Mouse (Mus musculus): Measurements from ENCODE around the gene Capn10. TPM values are rescaled to one million over a fixed set of nuclear protein-coding genes. Genes with fewer than 3 reads are reported as not detected.

The Capn10 gene
- polyA plus RNA-seq, 1 experiment = 42.5 TPM

DNA sequence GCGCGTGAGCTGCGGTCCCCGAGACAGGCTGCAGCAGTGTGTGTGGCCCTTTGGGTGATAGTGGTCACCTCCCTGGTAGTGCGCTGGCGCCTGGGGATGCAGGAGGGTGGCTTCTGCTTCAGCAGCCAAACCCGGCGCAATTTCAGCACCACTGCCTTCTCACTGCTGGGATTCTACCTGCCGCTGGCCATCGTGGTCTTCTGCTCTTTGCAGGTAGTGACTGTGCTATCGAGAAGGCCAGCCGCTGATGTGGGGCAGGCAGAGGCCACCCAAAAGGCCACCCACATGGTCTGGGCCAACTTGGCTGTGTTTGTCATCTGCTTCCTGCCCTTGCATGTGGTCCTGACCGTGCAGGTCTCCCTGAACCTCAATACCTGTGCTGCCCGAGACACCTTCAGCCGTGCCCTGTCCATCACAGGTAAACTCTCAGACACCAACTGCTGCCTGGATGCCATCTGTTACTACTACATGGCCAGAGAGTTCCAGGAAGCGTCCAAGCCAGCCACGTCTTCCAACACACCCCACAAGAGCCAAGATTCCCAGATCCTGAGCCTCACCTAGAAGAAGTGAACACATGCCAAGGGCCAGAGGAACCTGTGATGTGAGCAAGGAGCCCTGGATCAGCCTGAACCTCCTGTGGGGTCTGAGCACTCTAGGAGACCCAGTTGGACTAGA is 48.9 kb downstream of the Capn10 start:
- 94% methylated on average over 17 of the region's 17 CpGs for WGBS
- Histone ChIP-seq H3K27me3 (ENCODE audit: control insufficient read depth, insufficient read depth, low read length) (no peaks in the 10 kb centered on the region), H3K27ac (ENCODE audit: control insufficient read depth, insufficient read depth, low read length) (no peak overlapping the region), H3K36me3 (ENCODE audit: control insufficient read depth, insufficient read depth, low read length) (no peaks in the 10 kb centered on the region), H3K4me3 (ENCODE audit: control insufficient read depth, insufficient read depth, low read length) (no peak overlapping the region), H3K4me1 (replicated peaks; ENCODE audit: control insufficient read depth, insufficient read depth, low read length) (no peaks in the 10 kb centered on the region; the same call in 1 of the 2 replicates)
- TF ChIP-seq CTCF (IDR thresholded peaks at IDR 0.05; ENCODE audit: borderline replicate concordance, control insufficient read depth, extremely low read depth, insufficient read depth, low read length, poor library complexity) = no peak
- TF ChIP-seq POLR2A (IDR thresholded peaks at IDR 0.05; ENCODE audit: control insufficient read depth, extremely low read depth, insufficient read depth, low read length, poor library complexity) = no peak
- no peak for DNase-seq

DNA sequence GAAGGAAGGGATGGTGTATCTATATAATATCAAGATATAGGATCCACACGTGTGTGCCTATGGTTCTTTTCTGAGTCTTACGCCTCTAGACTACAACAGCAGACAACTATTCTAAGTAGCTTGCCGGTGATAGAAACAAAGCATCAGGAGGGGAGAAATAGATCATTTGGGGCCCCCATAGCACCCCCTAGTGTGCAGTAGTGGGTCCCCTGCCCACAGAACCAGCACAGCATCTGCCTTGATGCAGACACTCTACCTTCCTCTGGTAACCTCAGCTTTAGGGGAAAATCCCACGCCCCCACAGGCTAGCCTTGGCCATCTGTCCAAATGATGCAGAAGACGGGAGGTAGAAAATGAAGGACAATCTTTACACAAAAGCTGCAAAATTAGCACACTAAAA is 50.8 kb downstream of the Capn10 start:
- H3K27ac ChIP-seq (ENCODE audit: control insufficient read depth, insufficient read depth, low read length) = no peak overlapping the region
- TF ChIP-seq CTCF (IDR thresholded peaks at IDR 0.05; ENCODE audit: borderline replicate concordance, control insufficient read depth, extremely low read depth, insufficient read depth, low read length, poor library complexity) (no peak), POLR2A (IDR thresholded peaks at IDR 0.05; ENCODE audit: control insufficient read depth, extremely low read depth, insufficient read depth, low read length, poor library complexity) (no peak)
- no peaks in the 10 kb centered on the region for H3K36me3 ChIP-seq (ENCODE audit: control insufficient read depth, insufficient read depth, low read length)
- H3K4me3 ChIP-seq (ENCODE audit: control insufficient read depth, insufficient read depth, low read length) = no peak overlapping the region
- 86% methylated on average over 5 of the region's 5 CpGs for WGBS
- no peaks in the 10 kb centered on the region for H3K4me1 ChIP-seq (replicated peaks; ENCODE audit: control insufficient read depth, insufficient read depth, low read length)
- no peak for DNase-seq
- no peaks in the 10 kb centered on the region for H3K27me3 ChIP-seq (ENCODE audit: control insufficient read depth, insufficient read depth, low read length)

DNA sequence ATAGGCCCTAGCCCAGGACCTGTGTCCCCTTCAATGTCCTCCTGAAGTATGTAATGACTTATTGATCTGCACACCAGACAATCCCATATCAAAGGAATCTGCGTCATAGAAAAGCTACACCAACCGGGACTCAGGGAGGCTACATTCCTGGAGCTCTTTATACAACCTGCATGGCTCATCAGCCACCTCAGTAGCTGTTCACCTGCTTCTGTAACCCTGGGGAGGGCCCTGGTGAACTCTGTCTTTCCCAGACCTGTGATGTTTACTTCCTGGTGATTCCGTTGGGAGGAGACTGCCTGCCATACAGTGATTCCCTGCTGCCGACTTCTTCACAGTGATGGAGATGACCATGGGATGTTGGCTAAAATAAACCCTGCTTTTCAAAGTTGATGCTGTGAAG is 54.7 kb downstream of the Capn10 start:
- 87% methylated on average over 4 of the region's 4 CpGs for WGBS
- H3K27ac ChIP-seq (ENCODE audit: control insufficient read depth, insufficient read depth, low read length) = no peak overlapping the region
- no peak for DNase-seq
- no peak for TF ChIP-seq POLR2A (IDR thresholded peaks at IDR 0.05; ENCODE audit: control insufficient read depth, extremely low read depth, insufficient read depth, low read length, poor library complexity)
- no peak for TF ChIP-seq CTCF (IDR thresholded peaks at IDR 0.05; ENCODE audit: borderline replicate concordance, control insufficient read depth, extremely low read depth, insufficient read depth, low read length, poor library complexity)
- H3K4me3 ChIP-seq (ENCODE audit: control insufficient read depth, insufficient read depth, low read length) = no peak overlapping the region
- H3K4me1 ChIP-seq (replicated peaks; ENCODE audit: control insufficient read depth, insufficient read depth, low read length) = no peaks in the 10 kb centered on the region
- H3K36me3 ChIP-seq (ENCODE audit: control insufficient read depth, insufficient read depth, low read length) = no peaks in the 10 kb centered on the region
- H3K27me3 ChIP-seq (ENCODE audit: control insufficient read depth, insufficient read depth, low read length) = no peaks in the 10 kb centered on the region

DNA sequence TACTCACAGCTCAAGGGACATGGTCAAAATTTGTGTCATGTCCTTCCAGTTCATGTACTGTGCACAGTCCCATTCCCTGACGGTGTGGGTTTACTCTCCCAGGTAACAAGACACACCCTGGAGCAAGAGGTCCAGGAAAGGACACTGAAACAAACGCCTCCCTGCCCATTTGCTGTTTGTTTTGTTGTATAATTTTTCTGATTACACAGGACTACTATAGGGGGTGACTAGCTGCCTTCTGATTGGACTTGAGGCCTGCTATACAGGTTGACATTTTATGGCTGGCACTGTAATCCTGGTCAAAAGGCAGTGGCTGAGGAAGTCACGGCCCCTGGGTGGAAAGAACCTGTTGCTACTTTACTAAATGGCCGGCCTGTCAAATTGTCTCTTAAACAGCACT is 55.7 kb downstream of the Capn10 start:
- 81% methylated on average over 4 of the region's 4 CpGs for WGBS
- Histone ChIP-seq H3K4me1 (replicated peaks; ENCODE audit: control insufficient read depth, insufficient read depth, low read length) (no peaks in the 10 kb centered on the region), H3K36me3 (ENCODE audit: control insufficient read depth, insufficient read depth, low read length) (no peaks in the 10 kb centered on the region), H3K27me3 (ENCODE audit: control insufficient read depth, insufficient read depth, low read length) (no peaks in the 10 kb centered on the region), H3K27ac (ENCODE audit: control insufficient read depth, insufficient read depth, low read length) (no peak overlapping the region), H3K4me3 (ENCODE audit: control insufficient read depth, insufficient read depth, low read length) (no peak overlapping the region)
- no peak for DNase-seq
- TF ChIP-seq POLR2A (IDR thresholded peaks at IDR 0.05; ENCODE audit: control insufficient read depth, extremely low read depth, insufficient read depth, low read length, poor library complexity) = no peak

DNA sequence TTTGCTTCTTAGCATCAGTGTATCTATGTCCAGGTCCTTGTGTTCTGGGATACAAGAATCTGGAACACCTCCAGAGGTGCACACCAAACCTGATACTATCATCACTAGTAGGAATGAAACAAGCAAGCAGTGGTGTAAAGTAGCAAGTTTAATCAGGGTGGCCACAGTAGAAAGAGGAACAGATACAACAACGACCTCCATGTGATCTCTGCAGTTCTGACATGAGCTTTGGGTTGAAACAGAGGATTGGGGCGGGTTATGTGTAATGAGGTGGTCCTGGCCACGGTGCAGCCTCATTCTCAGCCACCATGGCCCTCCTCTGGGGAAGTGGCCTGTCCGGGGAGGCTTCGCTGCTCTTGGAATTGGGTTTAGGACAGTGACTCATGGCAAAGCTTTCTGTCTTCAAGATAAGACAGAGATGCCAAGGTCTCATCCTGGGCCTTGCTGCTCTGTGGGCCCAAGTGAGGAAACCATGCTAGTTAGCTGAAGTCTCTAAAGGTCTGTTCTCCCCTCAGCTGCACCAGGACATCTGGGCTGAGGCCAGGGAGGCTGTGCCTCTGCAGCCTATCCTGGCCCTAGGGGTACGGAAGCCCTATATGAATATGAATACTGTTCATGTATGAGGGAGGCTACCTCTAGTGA is 58.2 kb downstream of the Capn10 start:
- no peak overlapping the region for H3K27ac ChIP-seq (ENCODE audit: control insufficient read depth, insufficient read depth, low read length)
- H3K27me3 ChIP-seq (ENCODE audit: control insufficient read depth, insufficient read depth, low read length) = no peaks in the 10 kb centered on the region
- 74% methylated on average over 6 of the region's 6 CpGs for WGBS
- DNase-seq = no peak
- H3K4me1 ChIP-seq (replicated peaks; ENCODE audit: control insufficient read depth, insufficient read depth, low read length) = no peaks in the 10 kb centered on the region
- no peak for TF ChIP-seq POLR2A (IDR thresholded peaks at IDR 0.05; ENCODE audit: control insufficient read depth, extremely low read depth, insufficient read depth, low read length, poor library complexity)
- no peak for TF ChIP-seq CTCF (IDR thresholded peaks at IDR 0.05; ENCODE audit: borderline replicate concordance, control insufficient read depth, extremely low read depth, insufficient read depth, low read length, poor library complexity)
- no peak overlapping the region for H3K4me3 ChIP-seq (ENCODE audit: control insufficient read depth, insufficient read depth, low read length)
- H3K36me3 ChIP-seq (ENCODE audit: control insufficient read depth, insufficient read depth, low read length) = no peaks in the 10 kb centered on the region

DNA sequence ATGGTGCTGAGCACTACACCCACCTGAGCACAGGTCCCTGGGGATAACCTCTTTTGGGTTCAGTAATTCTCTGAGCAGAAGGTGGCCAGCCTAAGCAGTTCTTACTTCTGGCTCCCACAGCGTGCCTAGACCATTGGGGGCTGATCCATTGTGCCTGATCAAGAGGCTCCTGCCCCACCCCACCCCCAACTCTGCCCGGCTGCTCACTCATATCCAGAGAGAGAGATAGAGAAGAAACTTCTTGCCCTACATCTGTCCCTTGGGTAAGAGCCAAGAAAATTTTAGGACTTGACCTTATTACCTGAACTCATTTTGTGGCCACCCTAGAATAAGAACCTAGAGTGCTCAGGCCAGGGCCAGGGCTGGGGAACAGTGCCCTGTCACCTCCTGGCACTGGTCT is 58.7 kb downstream of the Capn10 start:
- DNase-seq = no peak
- Histone ChIP-seq H3K4me1 (replicated peaks; ENCODE audit: control insufficient read depth, insufficient read depth, low read length) (no peaks in the 10 kb centered on the region), H3K4me3 (ENCODE audit: control insufficient read depth, insufficient read depth, low read length) (no peak overlapping the region), H3K27me3 (ENCODE audit: control insufficient read depth, insufficient read depth, low read length) (no peaks in the 10 kb centered on the region), H3K36me3 (ENCODE audit: control insufficient read depth, insufficient read depth, low read length) (no peaks in the 10 kb centered on the region), H3K27ac (ENCODE audit: control insufficient read depth, insufficient read depth, low read length) (no peak overlapping the region)
- WGBS = 94% methylated on average over 2 of the region's 2 CpGs
- TF ChIP-seq CTCF (IDR thresholded peaks at IDR 0.05; ENCODE audit: borderline replicate concordance, control insufficient read depth, extremely low read depth, insufficient read depth, low read length, poor library complexity) = no peak
- TF ChIP-seq POLR2A (IDR thresholded peaks at IDR 0.05; ENCODE audit: control insufficient read depth, extremely low read depth, insufficient read depth, low read length, poor library complexity) = no peak

Other genes with a start within 250 kb of the Capn10 start
- gene Gpc1, start 102.7 kb upstream of the Capn10 start, polyA plus RNA-seq (2012; rRNA removed) = 57.3 and 72.5 TPM in 2 replicates
- gene Ankmy1, start 31.5 kb upstream of the Capn10 start, polyA plus RNA-seq (2012; rRNA removed) = 3.6 and 5.5 TPM in 2 replicates
- 69.4 and 73.5 TPM in 2 replicates for gene Dusp28, start 27.4 kb upstream of the Capn10 start, polyA plus RNA-seq (2012; rRNA removed)
- 440 and 540 TPM in 2 replicates for gene Rnpepl1, start 23.6 kb upstream of the Capn10 start, polyA plus RNA-seq (2012; rRNA removed)
- gene Gpr35, start 16.5 kb downstream of the Capn10 start, polyA plus RNA-seq (2012; rRNA removed) = 6.0 and 8.9 TPM in 2 replicates
- 0.19 and 0.42 TPM in 2 replicates for gene Aqp12, start 72.0 kb downstream of the Capn10 start, polyA plus RNA-seq (2012; rRNA removed)
- gene Kif1a, start 167.6 kb downstream of the Capn10 start, polyA plus RNA-seq (2012; rRNA removed) = 1.8 and 2.0 TPM in 2 replicates
- 0.23 and 0.78 TPM in 2 replicates for gene Agxt, start 200.9 kb downstream of the Capn10 start, polyA plus RNA-seq (2012; rRNA removed)
- 0.68 and 0.88 TPM in 2 replicates for gene 2310007B03Rik, start 226.6 kb downstream of the Capn10 start, polyA plus RNA-seq (2012; rRNA removed)
- gene Crocc2, start 234.3 kb downstream of the Capn10 start, polyA plus RNA-seq (2012; rRNA removed) = 0.28 and 0.34 TPM in 2 replicates